Mouse (Mus musculus): ENCODE results near the gene Impdh1.
"Not testable (repeated sequence)": the region's sequence is repeated elsewhere in the genome, so short reads cannot be mapped to it uniquely, and the experiment has no call there.

The Impdh1 gene

GRCm38 (mm10) chr6:29215881-29216501, at the start of gene Impdh1:
Impdh1 (minus strand) TSS chr6:29216364.
- DNase-seq (ENCODE audit: low spot score) = peak; percentile 72

GRCm38 (mm10) chr6:29264456-29264781, 48.3 kb upstream of the Impdh1 start:
- DNase-seq (ENCODE audit: low spot score) = no peak

- no peak for DNase-seq (ENCODE audit: low spot score)
Observed at GRCm38 (mm10) chr6:29263650-29264455, 47.7 kb upstream of the Impdh1 start.

GRCm38 (mm10) chr6:29261831-29262230, 45.7 kb upstream of the Impdh1 start:
- DNase-seq (ENCODE audit: low spot score) = no peak

- no peak for DNase-seq (ENCODE audit: low spot score)
Observed at GRCm38 (mm10) chr6:29259418-29259817, 43.3 kb upstream of the Impdh1 start.

- DNase-seq (ENCODE audit: low spot score) = no peak
Observed at GRCm38 (mm10) chr6:29247072-29247471, 30.9 kb upstream of the Impdh1 start.

DNA sequence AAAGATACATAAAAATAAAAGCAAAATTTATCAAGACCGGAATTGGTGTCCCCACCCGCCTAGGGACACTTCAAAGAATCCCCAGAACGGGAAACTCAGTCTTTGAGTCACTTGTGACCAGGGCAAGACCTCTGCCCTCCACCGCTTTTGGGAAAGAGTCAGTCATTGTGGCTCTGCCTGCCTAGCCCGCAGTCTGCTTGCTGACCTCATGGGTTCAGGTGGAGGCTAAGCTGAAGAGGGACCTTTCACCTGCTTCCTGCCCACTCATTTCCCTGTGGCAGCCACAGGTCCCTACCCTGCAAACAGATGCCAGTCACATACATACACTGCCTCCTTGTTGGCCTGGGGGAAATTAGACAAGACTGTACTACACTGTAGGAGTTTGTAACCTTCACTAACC, 30.4 kb upstream of the Impdh1 start:
- DNase-seq (ENCODE audit: low spot score) = no peak

DNA sequence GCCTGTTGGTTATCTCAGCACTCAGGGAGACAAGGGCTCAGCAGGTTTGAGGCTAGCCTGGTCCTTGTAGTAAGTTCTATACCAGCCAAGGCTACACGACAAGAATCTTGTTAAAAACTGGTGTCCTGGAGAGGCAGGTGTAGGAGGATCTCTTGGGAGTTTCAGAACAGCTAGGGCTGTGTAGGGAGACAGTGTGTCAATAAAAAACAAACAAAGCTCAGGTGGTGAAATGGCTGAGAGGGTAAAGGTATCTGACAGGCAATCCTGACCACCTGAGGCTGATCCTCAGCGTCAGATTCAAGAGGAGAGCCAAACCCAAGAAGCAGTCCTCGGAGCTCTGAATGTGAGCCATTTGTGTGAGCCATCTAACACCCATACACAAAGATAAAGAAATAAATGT, 30.0 kb upstream of the Impdh1 start:
- DNase-seq (ENCODE audit: low spot score) = no peak

GRCm38 (mm10) chr6:29245272-29246120, 29.3 kb upstream of the Impdh1 start:
- no peak for DNase-seq (ENCODE audit: low spot score)

DNA sequence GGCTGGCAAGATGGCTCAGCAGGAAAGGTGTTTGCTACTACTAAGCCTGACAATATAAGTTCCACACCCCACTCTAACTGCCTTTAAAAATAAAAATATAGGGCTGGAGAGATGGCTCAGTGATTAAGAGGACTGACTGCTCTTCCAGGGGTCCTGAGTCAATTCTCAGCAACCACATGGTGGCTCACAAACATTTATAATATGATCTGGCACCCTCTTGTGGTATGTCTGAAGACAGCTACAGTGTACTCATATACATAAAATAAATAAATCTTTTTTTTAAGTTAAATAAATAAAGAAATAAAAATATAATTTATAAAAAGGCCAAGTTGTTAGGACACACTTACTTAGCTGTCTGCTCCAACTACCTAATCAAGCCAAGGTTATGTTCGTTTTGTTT, 26.1 kb upstream of the Impdh1 start:
- no peak for DNase-seq (ENCODE audit: low spot score)

DNA sequence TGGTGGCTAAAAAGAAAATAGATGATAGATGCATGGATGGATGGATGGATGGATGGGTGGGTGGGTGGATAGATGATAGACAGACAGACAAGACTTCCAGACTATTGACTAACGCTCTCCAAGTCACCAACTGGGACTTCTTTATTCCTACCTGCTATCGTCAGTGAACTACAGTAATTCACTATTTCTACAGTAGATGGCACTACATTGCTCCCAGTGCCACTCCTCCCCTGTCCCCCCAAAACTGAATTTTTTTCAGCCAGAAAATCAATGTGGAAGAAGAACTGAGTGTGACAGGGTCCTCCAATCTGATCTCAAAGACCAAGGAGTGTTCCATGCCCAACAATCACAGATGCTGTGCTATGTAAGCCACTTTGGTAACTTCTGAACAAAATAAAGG, 25.5 kb upstream of the Impdh1 start:
- no peak for DNase-seq (ENCODE audit: low spot score)

- DNase-seq (ENCODE audit: low spot score) = peak; percentile 43
Observed at GRCm38 (mm10) chr6:29240806-29241205, 24.6 kb upstream of the Impdh1 start.

DNA sequence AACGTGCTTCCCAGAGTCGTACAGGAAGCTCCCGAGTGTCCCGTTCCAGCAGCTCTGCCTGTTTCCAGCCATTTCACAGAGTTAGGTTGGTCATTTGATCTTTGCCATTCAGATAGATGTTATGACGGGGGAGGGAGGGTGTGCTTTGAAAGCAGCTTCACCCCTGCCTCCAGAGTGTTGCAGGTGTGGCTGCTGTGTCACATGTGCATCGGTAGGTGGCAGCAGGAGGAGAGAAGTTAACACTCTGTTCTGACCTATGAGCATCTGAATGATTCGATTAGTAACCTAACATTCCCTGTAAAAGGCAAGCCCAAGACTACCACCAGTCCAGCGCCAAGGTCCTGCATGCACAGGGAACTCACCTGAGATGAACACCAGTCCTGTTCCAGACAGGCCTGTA, 18.1 kb upstream of the Impdh1 start:
- no peak for DNase-seq (ENCODE audit: low spot score)

DNA sequence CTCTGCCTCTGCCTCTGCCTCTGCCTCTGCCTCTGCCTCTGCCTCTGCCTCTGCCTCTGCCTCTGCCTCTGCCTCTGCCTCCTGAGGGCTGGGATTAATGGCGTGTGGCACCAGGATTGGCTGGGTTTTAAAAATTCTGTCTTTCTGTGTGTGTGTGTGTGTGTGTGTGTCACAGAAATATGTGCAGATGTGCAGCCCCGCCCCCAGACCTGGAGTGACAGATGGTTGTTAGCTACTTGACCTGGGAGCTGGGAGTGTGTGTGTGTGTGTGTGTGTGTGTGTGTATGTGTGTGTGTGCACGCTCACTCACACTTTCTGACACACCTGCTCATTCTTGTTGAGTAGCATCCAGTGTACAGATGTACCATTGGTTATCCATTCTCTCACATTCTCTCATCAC, 17.5 kb upstream of the Impdh1 start:
- no peak for DNase-seq (ENCODE audit: low spot score)

- DNase-seq (ENCODE audit: low spot score) = no peak
Observed at GRCm38 (mm10) chr6:29232321-29232720, 16.2 kb upstream of the Impdh1 start.

GRCm38 (mm10) chr6:29231799-29232198, 15.6 kb upstream of the Impdh1 start:
- DNase-seq (ENCODE audit: low spot score) = no peak

DNA sequence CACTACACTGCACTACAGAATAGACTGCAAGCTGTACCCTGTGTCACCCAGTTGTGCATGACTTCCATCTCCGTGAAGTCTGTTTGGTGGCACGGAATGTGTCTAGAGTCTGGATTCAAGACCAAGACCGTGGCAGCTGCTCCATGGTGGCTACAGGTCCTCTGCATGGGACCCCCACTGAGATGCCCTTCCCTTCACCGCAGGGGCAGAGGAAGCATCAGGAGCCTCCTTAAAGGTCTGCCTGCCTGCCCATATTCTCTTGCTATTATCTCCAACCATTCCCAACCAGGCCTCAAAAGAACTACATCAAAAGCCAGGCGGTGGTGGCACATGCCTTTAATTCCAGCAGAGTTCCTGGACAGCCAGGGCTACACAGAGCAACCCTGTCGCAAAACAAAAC, 14.2 kb upstream of the Impdh1 start:
- no peak for DNase-seq (ENCODE audit: low spot score)

GRCm38 (mm10) chr6:29229265-29229913, 13.2 kb upstream of the Impdh1 start:
- DNase-seq (ENCODE audit: low spot score) = no peak

GRCm38 (mm10) chr6:29217717-29218116, 1.6 kb upstream of the Impdh1 start:
- DNase-seq (ENCODE audit: low spot score) = not testable (repeated sequence)

GRCm38 (mm10) chr6:29215181-29215580, 983 bp downstream of the Impdh1 start:
- no peak for DNase-seq (ENCODE audit: low spot score)

GRCm38 (mm10) chr6:29214776-29215175, 1.4 kb downstream of the Impdh1 start:
- no peak for DNase-seq (ENCODE audit: low spot score)

DNA sequence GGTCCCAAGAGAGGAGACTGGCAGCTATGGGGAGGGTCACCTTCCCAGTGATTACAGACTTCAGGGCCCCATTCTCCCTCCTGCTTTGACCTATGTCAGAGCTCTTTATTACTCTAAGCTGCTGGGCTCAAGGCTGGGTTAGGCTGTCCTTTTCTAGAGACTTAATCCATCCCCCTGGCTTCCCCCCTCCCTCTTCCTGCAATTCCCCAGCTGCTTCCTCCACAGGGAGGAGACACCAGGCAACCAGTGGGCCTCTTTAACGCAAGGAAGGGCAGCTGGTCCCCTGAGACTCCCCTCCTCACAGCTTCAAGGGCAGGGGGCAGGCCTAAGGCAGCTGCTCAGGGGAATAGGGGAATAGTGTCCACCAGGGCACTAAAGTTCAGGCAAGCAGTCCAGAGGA, 1.9 kb downstream of the Impdh1 start:
- no peak for DNase-seq (ENCODE audit: low spot score)
